Mouse (Mus musculus) urinary bladder, postnatal 4 days (tissue): Measurements from ENCODE around the gene Adora3.

ENCODE experiments used
- DNase-seq, 2 experiments: peaks; one replicate each; pipeline ENCODE4 v3.0.0; 2021 to 2022; ENCODE audit warnings: low spot score in 2 of 2

Gene Adora3

DNA sequence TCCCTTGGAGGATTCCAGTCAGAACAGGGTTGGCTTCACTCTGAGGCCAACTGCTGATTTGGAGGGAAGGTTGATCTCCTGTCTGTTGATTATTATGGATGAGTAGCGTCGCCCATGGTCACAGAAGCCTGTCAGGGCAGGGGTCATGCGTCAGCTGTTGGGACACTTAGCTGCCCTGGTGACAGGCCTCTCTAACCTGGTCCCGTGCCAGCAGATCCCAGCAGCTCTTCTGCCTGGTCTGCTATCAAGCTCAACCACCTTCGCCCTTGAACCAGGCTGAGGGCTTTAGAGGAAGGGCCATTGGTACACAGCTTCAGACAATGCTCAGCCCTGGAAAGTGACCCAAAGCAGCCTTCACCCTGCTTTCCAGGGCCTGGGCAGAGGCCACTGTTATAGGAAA lies 5.4 kb downstream of the Adora3 start:
- DNase-seq, result peak in 1 of 2 experiments; percentile 55

DNA sequence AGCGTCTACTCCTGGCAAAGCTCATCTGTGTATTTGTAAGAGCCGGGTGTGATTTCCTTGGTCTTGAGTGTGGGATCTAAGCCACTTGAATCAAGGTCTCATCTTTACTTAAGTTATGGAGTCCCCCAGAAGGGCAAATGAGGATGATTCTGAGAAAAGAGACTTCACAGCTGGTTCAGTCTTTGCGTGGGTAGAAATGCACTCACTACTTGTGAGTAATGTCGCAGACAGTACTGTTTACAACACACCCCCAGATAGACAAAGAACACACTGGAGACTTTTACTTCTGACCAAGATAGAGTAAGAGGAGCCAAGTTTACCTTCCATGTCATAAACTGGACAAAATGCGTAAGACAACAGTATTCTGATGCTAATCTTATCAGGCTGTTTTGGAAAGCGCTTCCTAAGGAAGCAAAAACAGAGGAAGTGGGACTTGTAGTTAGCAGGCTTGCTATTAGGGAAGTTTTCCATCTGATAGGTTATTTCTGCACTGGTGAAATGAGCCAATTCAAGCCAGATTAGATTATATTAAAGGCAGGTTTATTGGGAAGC lies 6.7 kb downstream of the Adora3 start:
- no peak for DNase-seq

DNA sequence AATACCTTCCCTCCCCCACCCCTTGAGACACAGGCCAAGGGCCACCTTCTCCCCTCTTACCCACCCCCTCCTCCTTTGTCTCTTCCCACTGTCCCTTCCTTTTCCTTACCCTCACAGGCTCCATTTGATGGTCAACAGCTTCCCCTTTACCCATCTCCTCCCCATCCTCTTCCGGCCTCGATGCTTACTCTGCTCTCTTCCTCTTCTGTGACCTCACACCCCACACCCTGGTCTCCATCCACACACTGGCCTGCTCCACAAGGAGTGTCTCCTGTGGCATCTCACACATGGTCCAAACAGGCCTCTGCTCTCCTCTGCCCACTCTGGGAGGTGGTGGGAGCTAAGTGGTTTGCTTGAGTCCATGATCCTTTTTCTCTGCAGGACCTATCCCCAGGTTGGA lies 7.3 kb downstream of the Adora3 start:
- DNase-seq, result peak in 1 of 2 experiments; percentile 46

DNA sequence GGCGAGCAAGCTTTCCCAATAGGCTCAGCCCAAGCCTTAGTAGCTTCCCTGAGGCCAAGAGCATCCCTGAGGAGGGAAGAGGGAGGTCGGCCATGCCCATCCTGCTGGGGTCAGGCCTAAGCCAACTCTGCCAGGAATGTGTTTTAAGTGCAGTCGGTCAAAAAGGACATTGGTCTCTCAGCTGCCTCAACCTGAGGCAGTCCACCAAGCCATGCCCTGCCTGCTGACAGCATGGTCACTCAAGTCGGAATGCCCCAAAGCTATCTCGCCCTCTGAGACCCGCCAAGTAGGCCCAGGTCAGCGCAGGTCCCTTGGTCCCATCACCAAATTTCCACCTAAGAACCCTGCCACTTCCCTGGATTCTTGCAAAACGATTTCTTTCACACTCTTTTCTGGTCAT lies 8.1 kb downstream of the Adora3 start:
- peak in 1 of 2 experiments; percentile 56 for DNase-seq

DNA sequence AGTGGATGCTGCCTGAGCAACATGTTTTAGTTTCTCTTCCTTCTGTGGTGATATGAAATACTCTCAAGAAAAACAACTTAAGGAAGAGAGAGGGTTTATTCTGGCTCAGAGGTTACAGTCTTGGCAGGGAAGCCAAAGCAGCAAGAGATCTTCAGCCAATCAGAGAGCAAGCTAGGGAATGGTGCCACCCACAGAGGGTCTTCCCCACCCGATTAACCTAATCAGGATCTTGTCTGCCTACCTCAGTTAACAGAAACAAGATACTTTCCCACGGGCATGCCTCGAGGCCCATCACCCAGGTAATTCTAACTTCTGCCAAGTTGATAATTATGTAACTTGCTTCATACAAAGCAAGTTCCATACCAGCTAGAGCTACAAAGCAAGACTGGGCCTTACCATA lies 9.8 kb downstream of the Adora3 start:
- DNase-seq, result peak in 1 of 2 experiments; percentile 42

DNA sequence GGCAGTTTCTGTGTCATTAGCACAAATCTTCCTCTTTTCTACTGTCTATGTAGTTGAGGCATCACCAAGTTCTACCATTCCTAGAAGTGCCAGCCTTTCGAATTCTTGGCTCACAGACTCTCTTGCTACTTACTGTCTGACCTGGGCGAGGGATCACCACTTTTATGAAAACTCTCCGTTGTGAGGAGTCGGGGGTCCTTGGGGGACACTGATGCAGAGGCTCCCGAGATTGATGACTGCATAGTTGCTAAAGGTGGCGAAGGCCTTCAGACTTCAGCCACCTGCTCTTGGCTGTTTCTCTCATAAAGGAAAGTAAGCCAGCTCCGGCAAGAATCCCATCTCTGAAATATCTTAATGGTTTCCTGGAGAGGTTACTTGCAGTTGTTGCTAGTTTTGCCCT lies 11.4 kb downstream of the Adora3 start:
- peak in 1 of 2 experiments; percentile 52 for DNase-seq

DNA sequence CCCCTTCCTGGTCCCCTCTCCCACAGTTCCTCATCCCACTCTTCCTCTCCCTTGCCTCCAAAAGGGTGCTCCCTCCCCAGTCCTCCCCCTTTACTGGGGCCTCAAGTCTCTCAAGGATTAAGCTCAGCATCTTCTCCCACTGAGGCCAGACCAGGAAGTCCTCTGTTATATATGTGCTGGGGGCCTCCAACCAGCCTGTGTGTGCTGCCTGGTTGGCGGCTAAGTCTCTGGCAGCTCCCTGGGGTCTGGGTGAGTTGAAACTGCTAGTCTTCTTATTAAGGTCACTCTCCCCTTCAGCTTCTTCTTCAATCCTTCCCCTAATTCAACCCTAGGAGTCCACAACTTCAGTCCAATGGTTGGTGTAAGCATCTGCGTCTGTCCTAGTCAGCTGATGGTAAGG lies 12.5 kb downstream of the Adora3 start:
- peak in 1 of 2 experiments; percentile 28 for DNase-seq

DNA sequence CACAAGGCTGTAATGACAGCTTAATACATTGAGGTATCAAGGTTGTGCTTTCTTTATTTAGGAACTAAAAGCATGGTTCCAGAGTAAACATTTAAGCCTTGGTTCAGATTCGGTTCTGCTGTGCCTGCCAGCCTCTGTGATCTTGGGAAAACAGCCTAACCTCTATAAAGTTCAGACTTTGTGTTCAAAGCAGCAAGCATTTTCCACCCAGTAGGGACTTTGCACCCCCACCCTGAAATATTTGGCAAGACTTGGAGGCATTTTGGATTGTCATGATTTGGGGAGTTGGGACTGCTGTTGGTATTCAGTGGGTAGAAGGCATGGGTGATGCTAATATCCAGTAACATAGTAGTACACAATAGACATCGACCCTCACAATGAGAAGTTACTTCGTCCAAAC lies 18.3 kb downstream of the Adora3 start:
- peak in 1 of 2 experiments; percentile 9 for DNase-seq

DNA sequence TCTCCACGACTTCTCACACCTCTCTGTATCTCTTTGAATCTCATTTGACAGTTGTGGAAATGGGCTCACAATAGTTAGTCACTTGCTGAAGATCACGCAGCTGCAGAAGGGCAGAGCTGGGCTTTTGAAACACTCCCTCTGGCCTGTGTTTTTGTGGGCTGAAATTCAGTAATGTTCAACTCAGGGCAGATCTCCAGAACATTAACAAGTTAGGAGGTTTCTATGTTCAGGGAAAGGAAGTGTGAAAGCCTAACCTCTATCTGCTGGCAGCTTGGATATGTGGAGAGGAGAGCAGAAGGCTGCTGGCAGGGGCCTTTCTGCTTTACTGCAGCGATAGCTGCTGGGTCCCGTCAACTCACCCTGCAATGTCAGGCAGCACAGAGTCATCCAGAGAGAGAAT lies 19.6 kb downstream of the Adora3 start:
- DNase-seq, result peak in 1 of 2 experiments; percentile 44

DNA sequence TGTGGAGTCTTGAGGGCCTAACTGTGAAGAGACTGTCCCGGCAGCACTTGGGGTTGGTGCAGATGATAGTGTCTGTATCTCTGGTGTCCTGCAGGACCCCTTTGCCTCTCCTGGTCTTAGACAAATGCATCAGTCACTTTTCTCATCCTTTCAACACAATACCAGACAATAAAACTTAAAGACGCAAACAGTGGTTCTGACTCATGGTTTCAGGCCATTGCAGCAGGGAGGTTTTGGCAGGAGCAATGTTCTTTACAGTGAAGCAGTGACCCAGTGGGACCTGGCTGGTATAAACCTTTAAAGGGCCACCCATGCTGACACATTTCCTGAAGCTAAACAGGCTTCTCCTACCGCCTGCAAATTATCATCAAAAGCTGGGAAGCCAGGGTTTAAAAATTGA lies 20.5 kb downstream of the Adora3 start:
- peak in 1 of 2 experiments; percentile 35 for DNase-seq

DNA sequence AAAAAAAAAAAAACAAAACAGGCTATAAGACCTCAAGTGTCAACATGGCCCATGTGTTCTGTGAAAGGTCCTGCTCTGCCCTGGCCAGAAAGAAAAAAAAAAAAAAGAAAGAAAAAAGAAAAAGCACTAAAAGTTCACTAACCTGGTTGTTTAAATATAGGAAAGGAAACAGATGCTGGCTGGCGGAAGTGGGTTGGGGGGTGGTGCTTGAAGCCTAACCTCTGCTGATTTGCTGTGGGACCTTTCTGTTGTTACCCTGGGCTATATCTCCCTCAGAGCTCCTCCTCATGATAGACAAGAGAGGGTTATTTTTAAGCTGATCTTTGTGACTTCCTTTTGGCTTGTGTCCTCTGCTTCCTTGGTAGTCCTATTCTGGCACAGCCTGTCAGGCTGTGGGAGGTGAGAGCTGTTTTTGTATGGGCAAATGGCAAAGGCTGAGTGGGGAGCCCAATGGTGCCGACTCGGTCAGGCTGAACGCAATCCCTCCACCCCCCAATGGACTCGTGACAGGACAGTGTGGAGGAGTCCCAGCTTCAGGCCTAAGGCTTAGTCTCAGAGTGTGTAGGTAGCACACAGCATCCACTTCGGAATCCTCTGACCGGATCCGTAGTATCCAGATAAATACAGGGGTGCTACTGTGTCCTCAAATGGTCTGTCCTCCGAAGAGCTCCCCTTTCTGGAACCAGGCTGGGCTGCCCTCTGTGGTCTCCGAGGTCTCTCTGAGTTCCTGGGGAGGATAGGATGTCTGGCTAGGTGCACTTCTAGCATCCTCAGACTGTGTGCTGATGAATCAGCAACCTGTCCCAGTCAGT lies 21.3 kb downstream of the Adora3 start:
- peak in 1 of 2 experiments; percentile 57 for DNase-seq

DNA sequence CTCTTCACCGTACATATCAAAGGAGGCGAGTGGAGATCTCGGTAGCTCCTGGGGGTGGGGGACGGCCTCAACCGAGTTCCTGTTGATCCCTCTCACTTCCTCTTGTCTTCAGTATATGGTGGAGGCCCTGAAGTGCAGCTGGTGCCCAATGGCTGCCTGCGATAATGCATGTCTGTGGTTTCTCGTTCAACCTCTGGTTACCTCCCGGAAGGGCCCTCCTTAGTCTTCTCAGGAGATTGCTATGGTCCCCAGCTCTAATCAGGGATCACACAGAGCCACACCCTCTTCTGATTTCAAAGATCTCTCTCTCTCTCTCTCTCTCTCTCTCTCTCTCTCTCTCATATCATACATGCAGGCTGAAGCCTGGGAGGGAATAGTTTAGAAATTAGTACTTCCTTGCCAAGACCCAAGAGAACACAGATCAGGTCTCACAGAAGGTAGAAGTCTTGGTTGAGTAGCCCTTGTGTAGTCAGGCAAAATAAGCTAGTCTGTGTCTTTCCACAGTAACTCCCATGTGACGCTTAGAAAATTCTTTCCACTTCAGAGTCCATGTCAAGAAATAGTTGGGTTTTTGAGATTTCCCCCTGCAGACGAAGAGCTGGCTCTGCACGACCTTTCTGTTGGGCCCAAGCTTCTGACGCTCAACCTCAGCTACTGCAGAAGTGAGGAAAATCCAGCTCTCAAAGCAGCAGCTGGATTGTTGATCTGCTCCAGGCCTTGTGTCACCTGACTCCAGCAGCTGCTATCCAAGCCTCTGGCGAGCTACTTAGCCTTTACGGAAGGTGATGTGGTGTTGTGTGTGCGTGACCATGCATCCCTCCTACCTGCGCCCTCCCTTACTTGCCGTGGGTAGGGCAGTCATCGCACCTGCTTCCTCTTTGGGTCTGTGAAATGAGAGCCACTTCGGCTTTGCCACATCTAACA lies 22.2 kb downstream of the Adora3 start:
- peak in 1 of 2 experiments; percentile 43 for DNase-seq

DNA sequence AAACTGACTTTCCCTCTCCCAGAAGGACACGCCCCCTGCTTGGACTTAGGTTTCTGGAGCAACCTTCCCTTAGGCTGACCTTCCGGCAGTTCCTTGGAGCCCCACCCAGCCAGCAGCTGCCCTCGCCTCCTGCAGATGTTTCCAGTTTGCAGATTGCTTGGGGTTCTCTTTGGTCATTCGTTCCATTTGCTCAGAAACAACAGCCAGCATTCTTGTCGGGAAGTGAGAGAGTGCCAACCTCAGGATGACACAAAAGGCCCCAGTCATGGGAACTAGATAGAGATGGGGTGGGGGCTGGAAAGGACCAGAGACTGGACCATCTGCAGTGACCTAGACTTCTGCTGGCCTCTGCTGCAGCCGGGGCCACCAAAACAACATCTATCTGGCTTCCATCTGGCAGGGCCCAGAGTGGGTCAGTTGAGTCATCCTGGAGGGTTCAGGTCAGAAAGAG lies 23.3 kb downstream of the Adora3 start:
- peak; percentile 35 to 59 for DNase-seq

DNA sequence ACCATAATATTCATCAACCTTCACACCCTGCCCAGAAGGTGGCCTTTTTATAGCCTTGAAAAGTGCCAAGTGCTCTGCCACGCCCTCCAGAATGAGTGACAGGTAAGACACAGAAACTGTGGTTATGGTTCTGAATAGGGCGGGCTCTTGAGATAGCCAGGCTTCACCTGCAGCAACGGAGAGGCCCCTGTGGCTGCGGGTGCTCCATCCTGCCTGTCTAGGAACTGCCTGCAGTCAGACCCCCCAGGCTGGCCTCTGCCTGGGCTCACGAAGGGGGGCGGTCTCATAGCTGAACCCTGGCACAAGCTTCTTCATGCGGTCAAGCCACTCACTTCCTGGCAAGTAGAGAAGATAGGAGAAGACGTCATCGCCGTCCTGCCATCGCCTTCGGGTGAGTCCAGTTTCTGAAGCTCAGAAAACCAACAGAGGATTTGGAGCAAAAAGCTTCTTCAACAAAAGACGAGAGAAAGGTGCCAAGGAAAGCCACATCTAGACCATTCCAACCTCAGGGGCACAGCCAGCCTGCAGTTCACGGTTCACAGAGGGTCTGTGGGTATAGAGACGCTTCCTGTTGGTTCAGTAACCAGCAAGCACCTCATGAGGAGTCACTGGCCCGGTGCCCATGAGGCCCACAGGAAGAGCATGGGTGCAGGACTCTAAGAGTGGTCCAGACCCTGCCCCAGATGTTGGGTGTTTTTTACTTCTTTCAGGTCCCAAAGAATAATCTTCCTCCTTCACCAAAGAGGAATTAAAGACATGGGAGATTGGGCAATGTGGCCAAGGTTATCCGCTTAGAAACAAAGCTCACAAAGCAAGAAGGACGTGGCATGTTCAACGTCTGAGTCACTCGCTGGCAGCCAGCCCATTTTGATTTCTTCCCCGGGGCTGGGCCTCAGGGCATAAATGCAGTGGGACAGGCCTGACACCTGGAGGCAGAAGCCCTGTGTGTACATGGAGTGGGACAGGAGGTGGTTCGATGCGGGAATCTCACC lies 24.2 kb downstream of the Adora3 start:
- peak; percentile 88 to 96 for DNase-seq

DNA sequence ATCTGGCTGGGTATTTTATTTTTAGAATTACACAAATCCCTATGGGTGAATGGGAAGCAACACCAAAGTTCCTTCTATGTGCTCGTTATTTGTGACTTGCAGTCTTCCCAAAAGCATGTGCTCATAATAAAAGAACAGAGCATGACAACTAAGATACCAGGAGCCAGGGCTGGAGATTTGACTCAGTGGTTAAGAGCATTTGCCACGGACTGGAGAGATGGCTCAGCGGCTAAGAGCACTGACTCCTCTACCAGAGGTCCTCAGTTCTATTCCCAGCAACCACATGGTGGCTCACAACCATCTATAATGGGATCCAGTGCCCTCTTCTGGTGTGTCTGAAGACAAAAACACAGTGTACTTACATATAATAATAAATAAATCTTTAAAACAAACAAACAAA lies 26.2 kb downstream of the Adora3 start:
- DNase-seq, result peak in 1 of 2 experiments; percentile 20

DNA sequence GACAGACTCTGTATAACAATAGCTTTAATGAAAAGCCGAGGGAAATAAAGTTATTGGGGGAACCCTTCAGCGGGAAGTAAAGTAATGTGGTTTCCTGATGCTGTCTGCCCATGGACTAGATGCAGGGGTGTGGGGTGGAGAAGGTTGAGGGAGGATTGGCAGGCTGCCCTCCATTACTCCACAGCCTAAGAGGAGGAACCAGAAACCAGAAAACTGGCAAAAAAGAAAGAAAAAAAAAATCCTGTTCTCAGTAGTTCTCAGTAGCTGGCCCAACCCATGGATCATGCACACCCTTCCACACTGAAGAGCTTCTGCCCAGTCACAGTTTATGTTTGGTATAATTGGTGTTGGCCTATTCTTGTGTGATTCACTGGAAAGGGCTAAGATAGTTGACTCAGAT lies 27.7 kb downstream of the Adora3 start:
- peak in 1 of 2 experiments; percentile 53 for DNase-seq

DNA sequence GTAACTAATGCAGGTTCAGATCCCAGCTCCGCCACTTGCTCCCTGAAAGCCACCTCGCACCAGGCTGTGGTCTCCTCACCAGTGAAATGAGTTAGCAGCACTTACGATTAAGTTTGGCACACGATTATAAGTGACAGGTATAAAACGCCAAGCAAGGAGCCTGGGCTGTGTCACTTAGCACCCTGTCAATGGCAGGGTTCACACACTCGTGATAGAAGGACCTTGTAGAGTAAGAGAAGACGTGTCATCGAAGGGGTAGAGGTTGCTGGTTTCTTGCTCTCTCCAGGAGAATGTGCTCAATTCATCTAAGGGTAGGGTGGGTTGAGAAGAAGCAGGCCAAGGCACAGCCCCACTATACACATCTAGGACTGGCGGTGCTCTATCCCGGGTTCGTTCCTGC lies 28.2 kb downstream of the Adora3 start:
- peak in 1 of 2 experiments; percentile 25 for DNase-seq

DNA sequence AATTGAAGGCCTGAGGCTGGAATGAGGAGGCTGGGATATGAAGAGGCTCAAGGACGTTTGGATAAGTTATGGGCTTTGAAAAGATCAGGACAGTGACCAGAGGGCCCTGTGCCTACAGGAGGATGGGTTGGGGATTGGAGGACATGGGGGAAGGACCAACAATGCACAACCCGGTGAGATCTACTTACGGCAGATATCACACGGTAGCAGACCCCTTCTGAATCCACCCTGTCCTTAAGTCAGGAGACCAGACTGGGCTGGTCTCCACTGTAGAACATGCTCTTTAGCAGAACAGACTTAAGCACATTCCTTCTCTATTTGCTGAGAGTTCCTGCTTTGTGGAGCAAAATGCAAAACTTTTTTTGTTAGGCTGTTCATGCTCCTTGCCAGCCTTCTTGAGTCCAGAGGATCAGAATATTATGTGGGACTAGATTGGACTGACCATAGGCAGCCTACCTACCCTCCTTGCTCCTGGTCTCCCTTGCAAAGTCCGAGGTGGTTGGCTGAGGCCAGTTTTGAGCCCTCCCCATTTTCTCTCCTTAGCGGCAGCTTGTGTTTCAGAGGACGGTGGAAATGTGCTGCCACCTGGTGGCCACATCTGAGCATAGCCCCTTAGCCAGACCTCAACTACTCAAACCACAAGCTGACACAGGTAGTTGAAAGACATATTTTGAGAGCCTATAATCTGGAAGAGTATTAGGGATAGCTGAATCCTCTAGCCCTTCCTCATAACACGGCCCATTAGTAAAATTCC lies 28.9 kb downstream of the Adora3 start:
- DNase-seq, result peak; percentile 75 to 84

DNA sequence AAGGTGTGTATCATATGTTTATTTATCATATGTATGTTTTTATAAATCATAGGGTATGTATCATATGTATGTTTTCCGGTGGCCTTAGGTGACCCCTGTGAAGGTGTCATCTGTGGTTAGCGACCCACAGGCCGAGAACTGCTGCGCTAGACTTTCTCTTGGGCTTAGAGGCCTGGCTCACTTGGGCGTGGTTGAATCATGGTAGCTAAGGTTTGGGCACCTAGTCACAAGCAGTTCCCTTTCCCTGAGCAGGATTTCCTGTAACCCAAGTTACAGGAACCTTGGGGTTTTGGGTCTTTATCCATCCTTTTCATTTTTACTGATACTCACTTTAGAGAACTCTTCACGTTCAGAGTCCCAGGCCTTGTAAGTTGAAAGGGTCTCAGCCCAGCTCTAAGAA lies 29.6 kb downstream of the Adora3 start:
- no peak for DNase-seq

DNA sequence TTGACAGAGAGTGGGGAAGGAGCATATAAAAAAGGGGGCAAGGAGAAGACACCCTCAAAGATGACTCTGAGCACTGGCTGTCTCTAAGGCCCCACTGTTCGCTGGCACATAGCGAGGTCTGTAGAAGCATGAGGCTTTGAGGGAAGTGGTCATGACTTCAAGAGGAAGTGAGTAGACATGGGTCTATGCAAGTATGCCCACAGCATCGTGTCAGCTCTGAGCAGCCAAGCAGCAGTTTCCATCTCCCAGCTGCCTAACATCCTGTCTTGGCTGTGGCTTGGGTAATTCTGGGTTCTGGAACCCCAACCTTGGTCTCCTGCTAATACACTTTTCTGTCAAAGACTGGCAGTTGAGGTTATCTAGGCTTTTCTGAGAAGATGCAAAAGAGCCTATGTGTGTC lies 30.1 kb downstream of the Adora3 start:
- DNase-seq, result peak in 1 of 2 experiments; percentile 43
